Mouse (Mus musculus) intestine, embryonic 16.5 days (tissue): ENCODE measurements around the gene Rassf8. TPM values are rescaled to one million over a fixed set of nuclear protein-coding genes. Genes with fewer than 3 reads are reported as not detected.
A peak's percentile ranks its signal among the peaks of the same experiment; 100 is the strongest.

Experiments used
- ATAC-seq: fragments of 200-750 bp; cut with Nextera tagmentation; 2 replicates; pipeline ENCODE4 v1.8.0; 2017; ENCODE audit warnings: moderate TSS enrichment, moderate library complexity
- H3K27ac ChIP-seq: fragments of 300-500 bp; sonication (generic); 2 replicates; pipeline ENCODE4 v1.5.1; 2014; ENCODE audit warnings: mild to moderate bottlenecking, low read length
- H3K27me3 ChIP-seq: fragments of 300-500 bp; sonication (generic); replicated peaks from 2 replicates; pipeline ENCODE4 v1.6.1; 2014; ENCODE audit warnings: low read length, control low read depth, mixed read lengths; ENCODE audit not compliant: control insufficient read depth, insufficient read depth
- H3K36me3 ChIP-seq: fragments of 300-500 bp; sonication (generic); 2 replicates; pipeline ENCODE4 v1.6.1; 2014; ENCODE audit warnings: low read length, control low read depth; ENCODE audit not compliant: control insufficient read depth, insufficient read depth
- H3K4me1 ChIP-seq: fragments of 300-500 bp; sonication (generic); 2 replicates; pipeline ENCODE4 v1.6.1; 2014; ENCODE audit warnings: low read length, control low read depth, mixed read lengths; ENCODE audit not compliant: control insufficient read depth, insufficient read depth
- H3K4me2 ChIP-seq: fragments of 300-500 bp; sonication (generic); 2 replicates; pipeline ENCODE4 v1.6.1; 2014; ENCODE audit warnings: low read depth, low read length, control low read depth
- H3K4me3 ChIP-seq: fragments of 300-500 bp; sonication (generic); 2 replicates; pipeline ENCODE4 v1.5.1; 2014; ENCODE audit warnings: mild to moderate bottlenecking, low read length
- H3K9ac ChIP-seq: fragments of 300-500 bp; sonication (generic); 2 replicates; pipeline ENCODE4 v1.6.1; 2014; ENCODE audit warnings: low read depth, low read length
- H3K9me3 ChIP-seq: fragments of 300-500 bp; sonication (generic); 2 replicates; pipeline ENCODE4 v1.6.1; 2016; ENCODE audit warnings: low read length, control low read depth; ENCODE audit not compliant: control insufficient read depth
- WGBS: fragments of 180-500 bp; shearing (Covaris S2); extraction: QIAGEN DNeasy Blood & Tissue Kit; methylation state at CpG from one replicate; pipeline ENCODE4 v1.1.7; 2014; 5-methylcytosine and 5-hydroxymethylcytosine counted together
- polyA plus RNA-seq: library from polyadenylated mRNA; unstranded; fragments of >200 nt; fragmentation: Nextera tagmentation; extraction: Ambion mirVana; gene quantifications from 2 replicates; pipeline ENCODE4 v1.2.1, GENCODE M21; 2015

Gene Rassf8
- polyA plus RNA-seq, 1 experiment from 2014 or later = 3.1 TPM

DNA sequence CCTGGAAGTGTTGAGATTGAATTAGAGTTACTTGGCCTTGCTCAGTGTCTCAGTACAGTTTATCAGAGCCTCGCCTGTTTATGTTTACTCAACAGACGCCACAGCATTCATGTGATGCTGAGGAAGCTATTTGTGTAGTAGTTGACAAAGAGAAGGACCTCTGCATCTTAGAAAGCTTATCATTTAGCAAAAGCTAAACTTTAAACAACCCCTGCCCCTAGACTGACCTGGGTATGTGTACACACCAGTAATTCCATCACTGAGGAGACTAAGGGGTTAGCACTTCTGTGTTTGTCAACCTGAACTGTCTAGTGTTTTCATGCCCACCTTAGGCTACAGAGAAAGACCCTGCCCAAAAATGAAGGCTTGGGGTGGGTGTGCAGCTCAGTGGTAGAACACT is 12.9 kb downstream of the Rassf8 start:
- no peak overlapping the region for H3K4me3 ChIP-seq
- H3K4me1 ChIP-seq = peaks cover 25% of the 10 kb centered on the region
- no peaks in the 10 kb centered on the region for H3K36me3 ChIP-seq
- no peak for ATAC-seq
- H3K9me3 ChIP-seq = no peaks in the 10 kb centered on the region
- 59% methylated on average over 2 of the region's 2 CpGs for WGBS
- no peaks in the 10 kb centered on the region for H3K27me3 ChIP-seq
- no peak overlapping the region for H3K9ac ChIP-seq
- no peak overlapping the region for H3K4me2 ChIP-seq
- H3K27ac ChIP-seq = no peak overlapping the region

DNA sequence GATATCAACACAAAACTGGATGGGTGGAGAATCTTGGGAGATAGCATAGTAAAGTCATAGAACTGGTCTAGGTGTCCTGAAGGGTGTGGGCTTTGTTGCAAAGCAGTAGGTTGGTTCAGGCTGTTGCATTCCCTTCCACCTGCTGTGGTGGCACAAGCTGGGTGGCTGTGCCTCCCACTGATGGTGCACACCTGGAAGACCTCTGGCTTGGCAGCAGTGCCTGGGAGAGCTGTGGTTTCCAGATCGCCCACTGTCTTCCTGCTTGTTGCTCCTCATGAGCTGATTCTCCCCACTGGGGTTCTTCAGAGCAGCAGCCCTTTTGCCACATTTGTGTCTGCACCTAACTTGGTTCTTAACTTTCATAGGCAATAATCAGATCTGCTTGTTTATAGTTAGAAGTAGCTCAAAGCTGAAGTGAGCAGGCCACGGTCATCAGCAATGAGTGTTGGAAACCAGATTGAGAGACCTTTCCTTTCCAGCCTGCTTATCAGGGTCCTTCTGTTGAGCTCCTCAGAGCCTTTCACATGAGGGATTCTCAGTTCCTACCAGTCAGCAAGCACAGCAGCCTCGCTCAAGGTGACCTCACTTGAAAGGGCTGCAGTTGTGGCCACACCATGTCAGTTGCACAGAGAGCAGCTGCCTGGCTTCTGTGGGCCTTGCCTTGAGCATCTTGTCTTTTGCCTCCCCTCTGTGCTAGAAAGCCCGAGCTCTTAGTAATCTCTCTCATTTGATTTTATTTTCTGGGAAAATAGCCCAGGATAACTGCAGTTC is 13.9 kb downstream of the Rassf8 start:
- H3K9ac ChIP-seq = no peak overlapping the region
- WGBS = 69% methylated on average over 4 of the region's 4 CpGs
- no peak overlapping the region for H3K27ac ChIP-seq
- H3K9me3 ChIP-seq = no peaks in the 10 kb centered on the region
- ATAC-seq = peak; percentile 31
- H3K4me3 ChIP-seq = no peak overlapping the region
- H3K4me2 ChIP-seq = no peak overlapping the region
- no peaks in the 10 kb centered on the region for H3K36me3 ChIP-seq
- H3K27me3 ChIP-seq = no peaks in the 10 kb centered on the region
- peaks cover 25% of the 10 kb centered on the region for H3K4me1 ChIP-seq

DNA sequence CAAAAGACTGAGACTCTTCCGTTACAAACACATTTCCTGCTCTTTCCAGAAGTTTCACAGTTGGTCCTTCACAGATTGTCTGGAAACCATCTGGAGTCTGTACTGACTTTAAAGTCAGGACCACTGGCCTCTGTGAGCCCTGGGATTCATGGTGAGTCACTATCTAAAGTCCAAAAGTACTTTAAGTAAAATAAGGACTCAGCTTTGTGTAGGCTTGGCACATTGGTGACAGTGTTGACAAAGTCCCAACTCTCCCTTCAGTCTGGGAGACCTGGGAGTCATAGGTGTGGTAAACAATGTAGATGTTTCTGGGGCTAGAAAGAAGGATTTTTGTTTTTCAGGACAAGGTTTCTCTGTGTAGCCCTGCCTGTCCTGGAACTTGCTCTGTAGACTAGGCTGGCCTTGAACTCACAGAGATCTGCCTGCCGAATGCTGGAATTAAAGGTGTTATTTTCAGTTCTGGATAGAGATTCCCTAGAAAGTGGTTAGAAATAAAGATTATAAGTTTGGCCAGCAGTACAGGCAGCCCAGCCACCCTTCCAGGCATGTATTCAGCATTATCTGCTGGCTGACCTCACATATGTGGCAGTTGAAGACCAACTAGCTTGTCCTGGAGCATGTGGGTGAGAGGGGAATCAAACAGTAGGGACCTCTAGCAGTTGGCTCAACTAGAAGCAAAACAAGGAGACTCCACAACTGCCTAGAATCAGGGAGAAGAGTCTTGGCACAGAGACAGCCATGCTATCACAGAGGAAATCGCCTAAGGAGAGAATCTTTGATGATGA is 14.8 kb downstream of the Rassf8 start:
- no peak overlapping the region for H3K27ac ChIP-seq
- WGBS = 79% methylated on average over 3 of the region's 3 CpGs
- H3K36me3 ChIP-seq = no peaks in the 10 kb centered on the region
- H3K4me2 ChIP-seq = no peak overlapping the region
- peaks cover 25% of the 10 kb centered on the region for H3K4me1 ChIP-seq
- no peaks in the 10 kb centered on the region for H3K9me3 ChIP-seq
- no peaks in the 10 kb centered on the region for H3K27me3 ChIP-seq
- ATAC-seq = peak; percentile 46; the same call in 1 of the 2 replicates
- no peak overlapping the region for H3K9ac ChIP-seq
- H3K4me3 ChIP-seq = no peak overlapping the region

DNA sequence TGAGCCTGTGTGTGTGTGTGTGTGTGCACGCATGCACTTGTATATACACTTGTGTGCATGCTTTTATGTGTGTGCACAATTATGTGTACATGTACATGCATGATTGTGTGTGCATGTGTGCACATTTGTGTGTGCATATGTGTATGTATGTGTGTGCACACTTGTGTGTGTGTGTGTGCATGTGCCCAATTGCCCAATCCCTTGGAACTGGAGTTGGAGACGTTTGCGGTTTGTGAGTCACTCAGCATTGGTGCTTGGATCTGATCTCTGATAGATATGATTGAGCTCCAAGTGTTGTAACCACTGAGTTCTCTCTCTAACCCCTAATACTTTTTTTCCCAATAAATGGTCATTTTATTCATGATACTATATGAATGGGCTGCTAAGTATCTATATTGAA is 15.5 kb downstream of the Rassf8 start:
- no peak overlapping the region for H3K4me3 ChIP-seq
- no peak overlapping the region for H3K27ac ChIP-seq
- H3K36me3 ChIP-seq = no peaks in the 10 kb centered on the region
- no peak for ATAC-seq
- H3K4me1 ChIP-seq = peaks cover 25% of the 10 kb centered on the region
- H3K9ac ChIP-seq = no peak overlapping the region
- no peak overlapping the region for H3K4me2 ChIP-seq
- H3K9me3 ChIP-seq = no peaks in the 10 kb centered on the region
- no peaks in the 10 kb centered on the region for H3K27me3 ChIP-seq
- WGBS = 91% methylated on average over 3 of the region's 3 CpGs

DNA sequence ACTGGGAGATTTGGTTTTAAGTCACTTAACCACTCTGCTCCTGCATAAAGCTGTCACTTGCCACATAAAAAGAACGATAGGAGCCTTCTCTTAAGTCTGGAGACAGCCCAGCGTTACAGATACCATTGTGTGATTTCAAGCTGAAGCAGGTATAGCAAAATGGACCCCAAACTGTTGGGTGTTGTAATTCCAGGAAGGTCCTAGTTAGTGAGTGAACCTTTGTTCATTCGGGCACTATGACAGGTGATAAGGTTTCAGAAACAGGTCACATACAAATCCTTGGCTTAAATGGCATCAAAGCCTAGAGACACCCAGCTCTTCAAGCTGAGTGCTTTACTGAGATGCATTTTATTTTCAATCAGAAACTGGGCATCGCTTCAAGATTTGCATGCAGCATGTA is 16.5 kb downstream of the Rassf8 start:
- no peaks in the 10 kb centered on the region for H3K9me3 ChIP-seq
- H3K4me2 ChIP-seq = no peak overlapping the region
- H3K27ac ChIP-seq = no peak overlapping the region
- no peak overlapping the region for H3K4me3 ChIP-seq
- no peaks in the 10 kb centered on the region for H3K27me3 ChIP-seq
- WGBS = 81% methylated on average over 4 of the region's 4 CpGs
- H3K36me3 ChIP-seq = no peaks in the 10 kb centered on the region
- no peak for ATAC-seq
- no peak overlapping the region for H3K9ac ChIP-seq
- H3K4me1 ChIP-seq = peaks cover 31% of the 10 kb centered on the region

DNA sequence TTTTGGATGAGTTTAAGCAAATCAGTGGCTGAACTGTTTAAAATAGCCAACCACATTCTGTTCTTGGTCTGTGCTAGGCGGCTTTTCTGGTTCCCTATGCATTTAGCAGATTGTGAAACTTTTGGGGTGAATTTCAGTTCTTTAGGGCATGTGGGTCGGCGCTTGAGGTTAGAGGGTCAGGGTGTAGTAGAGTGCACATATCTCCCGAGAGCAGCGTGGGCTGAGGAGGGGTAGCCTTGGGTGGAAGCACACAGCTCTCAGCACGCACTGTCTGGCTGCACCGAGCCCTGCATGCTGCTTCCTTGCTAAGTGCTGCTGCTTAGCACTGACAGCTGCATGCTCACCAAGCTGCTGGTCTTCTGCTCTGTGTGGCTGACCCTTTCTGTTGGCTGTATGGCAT is 18.5 kb downstream of the Rassf8 start:
- H3K4me2 ChIP-seq = no peak overlapping the region
- no peak for ATAC-seq
- WGBS = 58% methylated on average over 7 of the region's 7 CpGs

DNA sequence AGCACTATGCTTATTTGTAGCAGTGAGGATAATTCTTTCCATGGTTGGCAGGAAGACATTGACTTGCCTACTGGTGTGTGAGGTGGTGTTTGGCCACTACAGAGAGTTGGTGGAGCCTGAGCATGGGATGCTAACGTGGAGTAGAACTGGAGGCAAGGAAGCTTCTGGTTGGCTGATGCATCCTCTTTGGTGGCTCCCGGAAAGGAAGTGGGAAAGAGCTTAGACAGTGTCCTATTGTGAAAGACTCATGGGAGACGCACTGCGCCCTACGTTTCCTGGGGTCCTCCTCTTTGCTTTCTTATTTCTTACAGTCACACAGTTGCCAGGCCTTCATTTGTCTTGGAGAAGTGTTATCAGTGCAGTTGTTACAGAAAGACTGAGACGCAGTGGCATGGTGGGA is 20.4 kb downstream of the Rassf8 start:
- no peak for ATAC-seq
- Histone ChIP-seq H3K4me1 (peaks cover 23% of the 10 kb centered on the region), H3K4me2 (no peak overlapping the region), H3K9ac (no peak overlapping the region), H3K27ac (no peak overlapping the region), H3K27me3 (no peaks in the 10 kb centered on the region), H3K9me3 (no peaks in the 10 kb centered on the region), H3K4me3 (no peak overlapping the region), H3K36me3 (no peaks in the 10 kb centered on the region)
- WGBS = 79% methylated on average over 6 of the region's 6 CpGs

More for the DNA sequence above, 18.5 kb downstream of the Rassf8 start:
- Histone ChIP-seq H3K4me1 (peaks cover 26% of the 10 kb centered on the region), H3K27me3 (no peaks in the 10 kb centered on the region), H3K36me3 (no peaks in the 10 kb centered on the region), H3K9ac (no peak overlapping the region), H3K9me3 (no peaks in the 10 kb centered on the region), H3K27ac (no peak overlapping the region), H3K4me3 (no peak overlapping the region)

DNA sequence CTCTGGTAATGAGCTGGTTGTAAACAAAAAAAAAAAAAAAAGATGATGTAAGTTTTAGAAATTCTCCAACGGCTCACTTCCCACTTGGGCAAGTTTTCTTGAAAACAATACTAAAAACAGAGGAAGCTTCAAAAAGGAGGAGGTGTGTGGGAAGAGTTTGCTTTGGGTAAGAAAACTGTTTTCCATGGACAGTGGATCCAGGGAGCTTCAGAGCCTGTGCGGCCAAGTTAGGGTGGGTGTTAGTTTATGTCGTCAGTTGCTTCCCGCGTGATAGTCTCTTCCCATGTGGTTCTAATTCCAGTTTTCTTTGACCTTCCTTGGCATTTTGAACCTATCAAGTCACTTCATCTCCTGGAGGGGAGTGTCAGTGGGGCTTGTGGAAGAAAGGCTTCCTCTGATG is 21.1 kb downstream of the Rassf8 start:
- no peak for ATAC-seq
- Histone ChIP-seq H3K4me2 (no peak overlapping the region), H3K27me3 (no peaks in the 10 kb centered on the region), H3K9me3 (no peaks in the 10 kb centered on the region), H3K9ac (no peak overlapping the region), H3K4me1 (peaks cover 23% of the 10 kb centered on the region), H3K4me3 (no peak overlapping the region), H3K36me3 (no peaks in the 10 kb centered on the region), H3K27ac (no peak overlapping the region)
- WGBS = 80% methylated on average over 5 of the region's 5 CpGs

DNA sequence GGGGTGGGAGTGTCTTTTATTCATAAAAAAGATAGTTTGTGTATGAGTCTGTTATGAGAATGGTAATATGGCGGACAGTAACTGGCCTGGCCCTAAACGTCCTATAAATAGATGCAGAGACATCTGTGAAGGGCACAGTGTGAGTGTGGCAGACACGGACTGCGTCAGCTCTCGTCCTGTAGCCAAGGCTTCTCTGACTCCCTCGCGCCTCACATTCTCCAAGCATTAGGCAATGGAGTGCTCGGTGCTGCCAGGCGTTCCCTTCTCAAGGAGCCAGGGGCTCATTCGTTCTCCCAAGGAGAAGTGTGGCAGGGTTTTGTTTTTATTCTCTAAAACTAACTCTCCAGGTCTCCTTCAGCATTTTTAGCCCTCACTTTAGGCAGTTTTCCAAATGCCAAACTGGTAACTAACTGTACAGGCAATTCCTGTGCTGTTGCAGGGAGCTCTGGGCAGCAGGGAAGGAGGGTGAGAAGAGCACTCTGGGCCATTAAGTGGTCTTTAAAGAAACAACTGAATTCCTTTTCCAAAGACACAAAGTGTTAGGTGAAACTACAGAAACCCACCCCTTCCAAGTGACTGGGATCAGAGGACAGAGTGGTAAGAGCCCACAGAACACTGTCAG is 22.2 kb downstream of the Rassf8 start:
- peak; percentile 76 for ATAC-seq
- WGBS = 47% methylated on average over 10 of the region's 10 CpGs

More for the DNA sequence above, 22.2 kb downstream of the Rassf8 start:
- Histone ChIP-seq H3K36me3 (no peaks in the 10 kb centered on the region), H3K9ac (no peak overlapping the region), H3K4me3 (no peak overlapping the region), H3K9me3 (no peaks in the 10 kb centered on the region), H3K27me3 (no peaks in the 10 kb centered on the region), H3K4me1 (peaks cover 19% of the 10 kb centered on the region), H3K4me2 (no peak overlapping the region), H3K27ac (peak overlapping the region; percentile 68; the same call in 1 of the 2 replicates)
